Mouse (Mus musculus): ENCODE measurements around the gene Gm10273. TPM values are rescaled to one million over a fixed set of nuclear protein-coding genes. Genes with fewer than 3 reads are reported as not detected.

Gm10273 gene
- polyA plus RNA-seq, 1 experiment from 2014 or later, result 14.1 TPM

- Histone ChIP-seq H3K27ac (replicated peaks) (no peak within 1 kb of the TSS), H3K4me1 (peaks cover 8% of the 10 kb centered on the region), H3K4me3 (no peak within 1 kb of the TSS), H3K27me3 (ENCODE audit: low read depth, poor library complexity, severe bottlenecking) (no peaks in the 10 kb centered on the region), H3K36me3 (no peaks in the 10 kb centered on the region), H3K9me3 (replicated peaks) (no peaks in the 10 kb centered on the region)
- WGBS, result 92% methylated on average over 11 of the region's 11 CpGs
- DNase-seq (ENCODE audit: low spot score), result no peak
These were observed 46.3 kb downstream of the Gm10273 start, which contains the start of gene Oit3 for GRCm38 (mm10) chr10:59441735-59442134. Gene Oit3, minus strand, starts transcription at chr10:59441778.

- Histone ChIP-seq H3K9me3 (replicated peaks) (no peaks in the 10 kb centered on the region), H3K27ac (replicated peaks) (no peak overlapping the region), H3K36me3 (no peaks in the 10 kb centered on the region), H3K27me3 (ENCODE audit: low read depth, poor library complexity, severe bottlenecking) (no peaks in the 10 kb centered on the region), H3K4me1 (peaks cover 8% of the 10 kb centered on the region), H3K4me3 (no peak overlapping the region)
- 73% methylated on average over 7 of the region's 7 CpGs for WGBS
- no peak for DNase-seq (ENCODE audit: low spot score)
These were observed 47.8 kb downstream of the Gm10273 start for GRCm38 (mm10) chr10:59443212-59443611.

GRCm38 (mm10) chr10:59444106-59444505 lies 48.7 kb downstream of the Gm10273 start:
- Histone ChIP-seq H3K36me3 (no peaks in the 10 kb centered on the region), H3K4me3 (no peak overlapping the region), H3K27me3 (ENCODE audit: low read depth, poor library complexity, severe bottlenecking) (no peaks in the 10 kb centered on the region), H3K27ac (replicated peaks) (no peak overlapping the region), H3K4me1 (peaks cover 8% of the 10 kb centered on the region), H3K9me3 (replicated peaks) (no peaks in the 10 kb centered on the region)
- WGBS, result 90% methylated on average over 3 of the region's 3 CpGs
- DNase-seq (ENCODE audit: low spot score), result no peak

GRCm38 (mm10) chr10:59444635-59445034 lies 49.2 kb downstream of the Gm10273 start:
- H3K4me1 ChIP-seq, result peaks cover 8% of the 10 kb centered on the region
- H3K27me3 ChIP-seq (ENCODE audit: low read depth, poor library complexity, severe bottlenecking), result no peaks in the 10 kb centered on the region
- no peak overlapping the region for H3K27ac ChIP-seq (replicated peaks)
- no peaks in the 10 kb centered on the region for H3K9me3 ChIP-seq (replicated peaks)
- H3K36me3 ChIP-seq, result no peaks in the 10 kb centered on the region
- 68% methylated on average over 8 of the region's 8 CpGs for WGBS
- H3K4me3 ChIP-seq, result no peak overlapping the region
- DNase-seq (ENCODE audit: low spot score), result no peak

Other genes with a start within 250 kb of the Gm10273 start
- gene Sept10, start 173.8 kb upstream of the Gm10273 start, polyA plus RNA-seq (2016; fragmentation: Nextera tagmentation; extraction: Ambion mirVana), result 23.6 and 27.7 TPM in 2 replicates
- 13.3 and 15.7 TPM in 2 replicates for gene Sowahc, start 173.7 kb upstream of the Gm10273 start, polyA plus RNA-seq (2016; fragmentation: Nextera tagmentation; extraction: Ambion mirVana)
- 39.6 and 50.9 TPM in 2 replicates for gene P4ha1, start 72.3 kb upstream of the Gm10273 start, polyA plus RNA-seq (2016; fragmentation: Nextera tagmentation; extraction: Ambion mirVana)
- not detected in 2 replicates for gene Pla2g12b, start 8.0 kb downstream of the Gm10273 start, polyA plus RNA-seq (2016; fragmentation: Nextera tagmentation; extraction: Ambion mirVana)
- gene Oit3, start 46.1 kb downstream of the Gm10273 start, polyA plus RNA-seq (2016; fragmentation: Nextera tagmentation; extraction: Ambion mirVana), result 0.40 and 1.00 TPM in 2 replicates
- gene Gm10322, start 220.4 kb downstream of the Gm10273 start, polyA plus RNA-seq (2016; fragmentation: Nextera tagmentation; extraction: Ambion mirVana), result not detected in 2 replicates
- gene Mcu, start 221.1 kb downstream of the Gm10273 start, polyA plus RNA-seq (2016; fragmentation: Nextera tagmentation; extraction: Ambion mirVana), result 18.5 and 18.6 TPM in 2 replicates